Mouse (Mus musculus) G1E (cell line): ENCODE data around the gene Sit1.

Source experiments
- CTCF ChIP-seq: IDR thresholded peaks from 2 replicates; pipeline ENCODE4 v1.5.1; 2012; ENCODE audit warnings: low read depth, low read length, inconsistent platforms, mixed read lengths
- GATA1 ChIP-seq: IDR thresholded peaks from 2 replicates; pipeline ENCODE4 v1.6.1; 2012; ENCODE audit warnings: borderline replicate concordance, low read length, inconsistent platforms, mixed read lengths
- POLR2AphosphoS5 ChIP-seq: IDR thresholded peaks from 2 replicates; pipeline ENCODE4 v1.6.1; 2012; ENCODE audit warnings: low read depth, low read length, inconsistent platforms; ENCODE audit not compliant: insufficient replicate concordance
- TAL1 ChIP-seq: conservative IDR thresholded peaks from 2 replicates; pipeline ENCODE4 v1.6.1; 2012; ENCODE audit warnings: low read depth, low read length, inconsistent platforms, mixed read lengths

- TF ChIP-seq TAL1 (no peak), CTCF (no peak), GATA1 (no peak), POLR2AphosphoS5 (no peak)
Observed at GRCm38 (mm10) chr4:43513791-43514190, 30.3 kb upstream of the Sit1 start.
